Mouse (Mus musculus) layer of hippocampus, postnatal 25 days (tissue): ENCODE measurements around the gene Cpne8. TPM values are rescaled to one million over a fixed set of nuclear protein-coding genes. Genes with fewer than 3 reads are reported as not detected.
"Not testable (repeated sequence)": the region's sequence is repeated elsewhere in the genome, so short reads cannot be mapped to it uniquely, and the experiment has no call there.

ENCODE experiments used
- DNase-seq, 2 experiments: peaks; one replicate each; pipeline ENCODE4 v3.0.0; 2022; ENCODE audit warnings: mixed read lengths in 2 of 2, low spot score in 1 of 2; ENCODE audit errors: extremely low spot score in 1 of 2
- total RNA-seq, 2 experiments: library from RNA; stranded (reverse); gene quantifications; 2 replicates each; pipeline ENCODE4 v1.2.3; 2021

The Cpne8 gene
- total RNA-seq, 2 experiments from 2014 or later: 30.8 to 33.6 TPM

GRCm38 (mm10) chr15:90619736-90620135 lies 59.5 kb downstream of the Cpne8 start:
- DNase-seq: no peak

DNA sequence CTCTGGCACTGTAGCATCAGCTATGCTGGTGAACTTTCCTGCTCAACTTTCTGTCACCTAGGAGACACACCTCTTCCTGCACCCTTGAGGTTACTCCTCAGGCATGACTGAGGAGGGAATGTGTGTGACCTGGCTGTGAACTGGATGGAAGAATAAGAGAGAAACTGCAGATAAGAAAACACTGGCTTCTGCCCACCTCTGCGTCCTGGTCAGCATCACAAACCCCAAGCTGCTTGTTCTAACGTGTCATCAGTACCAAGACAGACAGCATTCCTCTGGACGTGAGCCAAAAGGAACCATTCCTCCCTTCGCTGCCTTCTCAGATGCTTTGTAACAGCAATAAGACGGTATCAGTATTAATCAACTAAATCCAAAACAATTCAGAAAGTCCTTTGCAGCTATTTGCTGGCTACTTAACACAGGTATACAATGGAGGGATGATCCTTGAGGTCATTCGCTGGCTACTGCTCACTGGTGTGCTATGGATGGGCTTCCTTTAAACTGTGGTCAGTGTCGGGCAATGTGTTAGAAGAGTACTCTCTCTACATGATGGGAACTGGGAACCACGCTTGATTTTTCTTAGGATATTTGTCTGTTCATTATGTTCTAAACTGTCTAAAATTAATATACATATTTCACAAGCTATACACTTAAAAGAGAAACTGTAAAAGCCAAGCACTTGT lies 63.0 kb downstream of the Cpne8 start:
- DNase-seq: no peak

DNA sequence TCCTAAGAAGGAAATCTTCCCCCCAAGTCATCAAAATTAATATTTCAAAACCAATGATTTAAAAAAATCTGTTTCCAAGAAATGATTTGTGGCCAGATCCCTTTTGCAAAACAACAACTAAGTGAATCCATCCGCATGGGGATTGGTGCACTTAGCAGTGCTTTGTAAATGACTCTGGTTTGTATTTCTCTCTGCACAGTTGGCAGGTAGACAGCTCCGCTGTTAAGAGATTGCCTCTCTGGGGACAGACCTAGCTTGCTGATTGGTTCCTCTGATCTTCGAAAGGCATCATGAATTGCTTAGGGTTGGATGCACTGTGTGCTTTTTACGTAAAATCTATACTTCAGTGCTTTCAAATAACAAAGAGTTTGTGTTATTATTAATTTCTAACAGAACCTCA lies 68.5 kb downstream of the Cpne8 start:
- not testable (repeated sequence) for DNase-seq

GRCm38 (mm10) chr15:90609836-90610415 lies 69.3 kb downstream of the Cpne8 start:
- DNase-seq: no peak

GRCm38 (mm10) chr15:90608368-90608767 lies 70.9 kb downstream of the Cpne8 start:
- no peak for DNase-seq

- DNase-seq: no peak
These were observed 72.1 kb downstream of the Cpne8 start for GRCm38 (mm10) chr15:90607181-90607580.

GRCm38 (mm10) chr15:90603676-90604075 lies 75.6 kb downstream of the Cpne8 start:
- DNase-seq: no peak

DNA sequence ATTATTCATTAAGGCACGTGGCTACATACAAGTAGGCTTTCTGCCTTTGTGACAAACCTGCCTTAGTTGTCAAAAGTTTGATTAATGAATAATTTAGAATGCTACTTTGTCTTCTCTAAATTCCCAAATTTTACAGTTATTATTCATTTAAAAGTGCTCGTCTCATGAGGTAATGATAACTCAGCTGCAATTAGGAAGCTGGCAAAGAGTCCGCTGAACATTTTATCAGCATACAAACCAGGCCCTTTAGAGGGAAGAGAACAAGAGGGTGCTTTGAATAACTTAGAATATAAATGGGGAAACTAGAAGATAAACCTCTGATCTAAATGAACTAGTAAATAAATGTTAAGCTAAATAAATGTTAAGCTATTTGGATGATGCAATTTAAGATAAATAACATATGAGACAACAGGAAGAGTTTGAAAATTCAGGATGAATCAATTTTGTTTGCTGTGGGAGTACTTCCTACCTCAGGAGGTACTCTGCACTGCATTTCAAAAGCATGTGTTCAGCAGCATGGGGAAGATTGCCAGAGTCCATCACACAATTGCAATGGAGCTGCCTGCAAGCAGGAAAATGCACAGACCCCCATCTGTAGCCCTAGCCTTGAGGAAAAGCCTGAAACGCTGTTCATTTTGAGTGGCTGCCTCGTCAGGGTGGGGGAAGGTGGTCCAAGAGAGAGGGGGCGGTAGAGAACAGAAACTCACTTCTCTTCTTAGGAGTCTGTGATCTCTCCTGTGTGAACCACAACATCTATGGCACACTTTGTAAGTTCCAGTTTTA lies 81.3 kb downstream of the Cpne8 start:
- no peak for DNase-seq

DNA sequence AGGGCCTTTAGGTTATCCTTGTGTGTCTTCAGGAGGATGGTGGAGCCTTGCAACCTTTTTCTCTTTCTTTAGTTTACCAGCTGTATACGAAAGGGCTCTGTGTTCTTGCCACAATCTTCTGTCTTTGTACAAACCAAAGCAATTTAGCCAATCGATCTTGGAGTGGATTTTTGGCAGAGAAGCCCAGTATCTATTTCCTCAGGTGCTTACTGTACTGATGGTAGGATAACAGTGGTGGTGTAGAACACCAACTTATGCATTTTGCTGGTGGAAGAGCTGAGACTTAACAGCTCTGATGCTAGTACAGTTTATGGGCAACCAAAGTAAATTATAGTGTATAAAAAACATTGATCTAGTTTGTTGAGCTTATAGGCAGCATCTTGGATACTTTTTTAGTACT lies 83.6 kb downstream of the Cpne8 start:
- no peak for DNase-seq

- DNase-seq: no peak
These were observed 89.6 kb downstream of the Cpne8 start for GRCm38 (mm10) chr15:90589587-90589986.

DNA sequence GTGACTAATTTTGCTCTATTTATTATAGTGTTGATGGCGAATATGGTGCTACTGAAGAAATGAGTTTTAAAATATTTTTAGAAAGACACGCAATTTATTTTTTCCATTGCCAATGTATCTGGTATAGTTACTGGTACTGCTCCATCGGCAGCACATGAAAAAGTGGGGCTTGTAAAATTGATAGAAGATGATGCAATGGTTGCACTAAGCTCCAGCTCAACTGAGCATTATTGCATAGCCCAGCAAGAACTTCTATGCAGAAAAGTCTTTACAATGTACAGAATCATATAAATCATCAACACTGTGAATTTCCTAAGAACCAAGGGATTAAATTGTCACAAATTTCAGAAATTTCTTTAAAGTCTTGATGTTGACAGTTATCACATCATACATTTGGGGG lies 101.8 kb downstream of the Cpne8 start:
- DNase-seq: no peak

GRCm38 (mm10) chr15:90569246-90569645 lies 110.0 kb downstream of the Cpne8 start:
- no peak for DNase-seq

- DNase-seq: no peak
These were observed 111.2 kb downstream of the Cpne8 start for GRCm38 (mm10) chr15:90568050-90568449.

DNA sequence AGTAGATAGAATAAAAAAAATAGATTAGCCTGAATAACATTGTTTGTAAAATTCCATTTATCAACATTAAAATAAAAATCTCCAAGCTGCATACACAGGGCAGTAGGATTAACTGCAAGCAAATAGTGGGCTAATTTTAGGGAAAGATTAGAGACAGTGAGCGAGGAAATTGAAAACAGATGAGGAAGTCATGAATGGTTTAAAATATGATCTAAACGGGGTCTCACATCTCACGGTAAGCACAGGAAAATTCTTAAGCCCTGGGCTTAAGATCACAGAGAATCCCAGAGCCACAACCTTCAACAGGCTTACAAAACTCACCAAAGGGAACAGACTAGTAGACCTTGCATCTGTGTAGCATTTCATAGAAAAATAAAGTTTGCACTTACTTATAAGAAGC lies 115.2 kb downstream of the Cpne8 start:
- DNase-seq: no peak

GRCm38 (mm10) chr15:90561613-90562012 lies 117.6 kb downstream of the Cpne8 start:
- DNase-seq: no peak

GRCm38 (mm10) chr15:90548589-90548988 lies 130.6 kb downstream of the Cpne8 start:
- DNase-seq: no peak

DNA sequence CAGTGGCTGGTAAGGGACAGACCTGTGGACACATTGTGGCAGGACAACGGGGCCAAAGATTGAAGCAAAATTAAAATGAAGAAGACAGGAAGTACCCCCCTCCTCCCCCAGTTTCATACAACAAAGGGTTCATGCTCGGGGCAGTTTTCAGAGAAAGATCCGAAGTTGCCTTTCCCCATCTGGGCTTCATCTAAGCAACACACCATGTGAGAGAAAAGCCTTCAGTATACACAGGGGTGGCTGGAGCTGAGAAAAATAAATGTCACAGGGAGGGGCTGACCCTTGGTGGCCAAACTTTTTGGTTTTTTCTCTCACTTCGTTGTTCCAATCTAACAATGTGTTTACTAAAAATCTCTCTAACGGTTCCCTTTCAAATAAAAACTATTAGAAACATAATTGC lies 135.8 kb downstream of the Cpne8 start:
- DNase-seq: no peak

DNA sequence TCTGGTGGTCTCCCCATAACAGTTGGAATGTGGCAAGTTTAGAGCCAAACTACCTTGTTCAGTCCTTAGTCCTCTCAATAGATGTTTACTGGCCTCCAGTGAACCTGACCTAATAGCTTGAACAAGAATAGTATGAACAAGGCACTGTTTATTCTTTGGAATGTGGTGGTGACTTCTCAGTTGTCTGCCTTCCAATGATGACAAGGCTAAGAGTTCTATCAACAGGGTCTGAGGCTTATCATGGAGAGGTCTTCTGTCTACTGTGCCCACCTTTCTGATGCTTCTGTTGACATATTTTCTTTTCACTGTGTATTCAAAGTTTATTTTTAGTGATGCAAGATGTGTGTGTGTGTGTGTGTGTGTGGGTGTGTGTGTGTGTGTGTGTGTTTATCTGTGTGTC lies 137.1 kb downstream of the Cpne8 start:
- DNase-seq: no peak

DNA sequence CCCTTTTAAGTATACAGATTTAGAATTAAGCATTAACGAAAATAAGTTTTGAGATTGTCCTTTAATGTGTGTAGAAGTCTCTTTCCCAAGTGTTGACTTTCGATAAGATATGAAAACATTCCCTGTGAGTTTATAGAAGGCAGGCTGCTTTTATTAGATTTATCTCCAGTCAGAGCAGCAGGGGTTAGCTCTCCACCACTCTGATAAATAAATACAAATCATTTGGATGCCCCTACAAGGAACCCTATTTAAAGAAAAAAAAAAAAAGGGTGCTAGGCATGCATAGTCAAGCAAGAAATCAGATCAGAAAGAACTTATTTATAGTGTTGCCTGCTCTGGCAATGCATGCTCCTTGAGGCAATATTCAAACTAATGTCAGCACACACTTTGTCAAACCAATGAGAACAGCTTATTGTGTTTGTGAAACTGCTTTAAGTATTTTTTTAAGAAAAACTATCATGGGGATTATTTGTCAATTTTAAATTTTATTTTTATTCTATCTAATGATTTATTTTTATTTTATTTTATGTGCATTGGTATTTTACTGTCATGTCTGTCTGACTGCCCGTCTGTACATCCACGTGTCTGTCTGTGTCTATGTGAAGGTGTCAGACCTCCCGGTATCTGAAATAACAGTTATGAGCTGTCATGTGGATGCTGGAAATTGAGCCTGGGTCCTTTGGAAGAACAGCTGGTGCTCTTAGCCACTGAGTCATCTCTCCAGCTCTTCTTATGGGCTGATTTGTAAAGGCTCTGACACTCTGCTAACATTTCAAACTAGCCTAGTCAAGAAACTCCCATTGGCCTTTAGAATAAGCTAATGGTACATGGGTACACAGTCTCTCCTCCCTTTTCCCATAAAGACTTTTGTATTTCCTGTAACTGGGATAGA lies 142.7 kb downstream of the Cpne8 start:
- DNase-seq: no peak

DNA sequence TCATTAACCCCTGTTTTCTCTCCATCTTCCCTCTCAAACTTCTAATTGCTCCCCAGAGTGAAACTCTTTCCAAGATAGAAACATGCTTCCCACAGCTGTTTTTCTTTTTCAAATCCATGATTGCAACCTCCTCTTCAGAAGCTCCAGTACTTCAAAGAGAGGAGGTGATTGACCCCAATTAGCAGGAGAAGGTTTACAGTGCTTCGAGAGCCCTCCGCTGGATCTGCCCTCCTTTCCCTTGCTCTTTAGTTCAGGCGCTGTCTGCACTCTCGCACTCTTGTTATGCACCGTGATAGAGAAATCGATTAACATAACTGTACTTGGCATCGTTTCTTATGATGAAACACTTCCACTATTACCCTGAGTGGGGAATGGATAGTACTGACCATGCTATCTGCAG lies 143.5 kb downstream of the Cpne8 start:
- no peak for DNase-seq

GRCm38 (mm10) chr15:90512769-90513168 lies 166.5 kb downstream of the Cpne8 start:
- no peak for DNase-seq
